Mouse (Mus musculus) lung, postnatal 10 days (tissue): Measurements from ENCODE around the gene Sprr2a3.
"Not testable (repeated sequence)": the region's sequence is repeated elsewhere in the genome, so short reads cannot be mapped to it uniquely, and the experiment has no call there.

Experiments used
- DNase-seq: peaks from one replicate; pipeline ENCODE4 v3.0.0; 2021

Gene Sprr2a3

GRCm38 (mm10) chr3:92285101-92285500, at the start of gene Sprr2a3:
TSS of gene Sprr2a3 (plus strand) at chr3:92285417.
- not testable (repeated sequence) for DNase-seq

GRCm38 (mm10) chr3:92236463-92237189, 48.6 kb upstream of the Sprr2a3 start:
- DNase-seq, result not testable (repeated sequence)

DNA sequence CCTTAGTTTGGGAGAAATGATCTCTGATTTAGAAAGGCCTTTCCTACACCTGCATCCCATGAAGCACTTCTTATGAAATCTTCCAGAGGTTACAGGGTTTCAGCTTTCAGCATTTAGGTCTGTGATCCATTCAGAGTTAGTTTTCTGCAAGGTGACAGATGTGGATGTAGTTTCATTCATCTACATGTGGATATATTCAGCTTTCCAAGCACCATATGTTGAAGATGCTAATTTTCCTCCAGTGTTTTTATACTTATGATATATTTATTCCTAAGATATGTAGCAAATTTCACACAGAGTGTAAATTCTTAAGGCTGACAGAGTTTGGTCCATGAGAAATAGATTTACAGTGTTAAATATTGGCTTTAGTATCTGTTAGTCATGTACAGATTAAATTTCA, 46.5 kb upstream of the Sprr2a3 start:
- not testable (repeated sequence) for DNase-seq

DNA sequence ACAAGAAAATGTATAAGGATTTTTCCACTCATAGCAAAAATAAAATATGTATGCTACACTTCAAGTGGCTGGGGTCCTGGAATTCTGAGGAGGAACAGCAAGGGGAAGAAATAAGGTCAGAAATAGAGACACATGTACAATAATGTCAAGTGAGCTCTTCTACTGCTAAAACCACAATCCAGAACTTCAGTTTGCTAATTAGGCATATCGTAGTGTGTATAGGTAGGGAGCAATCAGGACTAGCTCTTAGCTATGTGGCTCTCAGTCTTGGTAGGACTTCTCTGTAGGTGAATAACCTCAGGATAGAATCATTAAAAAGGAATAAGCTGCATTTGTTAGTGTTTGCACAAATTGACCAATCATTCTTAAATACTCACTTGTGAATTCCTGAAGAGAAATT, 46.0 kb upstream of the Sprr2a3 start:
- not testable (repeated sequence) for DNase-seq

DNA sequence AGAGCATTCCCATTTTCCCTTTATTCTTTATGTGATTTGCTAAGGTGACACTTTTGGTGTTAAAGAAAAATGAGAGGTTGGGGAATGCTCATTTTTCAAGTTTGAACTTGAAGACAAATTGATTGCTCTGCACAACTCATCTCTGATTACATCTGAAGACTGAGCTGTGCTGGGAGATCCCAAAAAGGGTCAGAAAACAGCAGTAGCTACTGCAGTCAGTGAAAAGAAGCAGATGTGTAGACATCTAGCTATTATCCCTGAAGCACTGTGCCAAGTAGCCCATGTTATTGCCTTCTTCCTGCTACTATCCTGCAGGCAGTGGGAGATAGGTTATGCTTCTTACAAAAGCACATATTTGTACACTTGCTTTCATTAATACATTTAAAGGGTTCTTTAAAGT, 40.4 kb upstream of the Sprr2a3 start:
- DNase-seq, result not testable (repeated sequence)

DNA sequence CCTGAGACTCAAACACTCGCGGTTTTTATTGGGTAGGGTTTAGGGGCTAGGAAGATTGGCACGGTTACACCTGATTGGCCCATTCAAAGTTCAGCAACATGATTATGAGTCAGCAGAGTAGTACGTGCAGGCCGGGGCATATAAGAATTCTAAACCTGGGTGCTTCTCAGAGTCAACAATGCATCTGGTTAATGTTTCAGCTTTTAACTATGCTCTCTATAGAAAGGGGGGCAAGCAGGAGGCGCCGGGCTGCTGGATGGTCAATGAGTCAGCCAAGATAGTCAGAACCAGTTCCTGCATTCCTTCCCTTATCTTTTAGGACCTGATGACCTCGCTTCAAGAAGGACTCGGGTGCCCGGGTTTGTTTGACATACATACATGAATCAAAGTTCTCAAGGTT, 39.0 kb upstream of the Sprr2a3 start:
- not testable (repeated sequence) for DNase-seq

- DNase-seq, result not testable (repeated sequence)
Measured at GRCm38 (mm10) chr3:92248494-92248893, 36.7 kb upstream of the Sprr2a3 start.

DNA sequence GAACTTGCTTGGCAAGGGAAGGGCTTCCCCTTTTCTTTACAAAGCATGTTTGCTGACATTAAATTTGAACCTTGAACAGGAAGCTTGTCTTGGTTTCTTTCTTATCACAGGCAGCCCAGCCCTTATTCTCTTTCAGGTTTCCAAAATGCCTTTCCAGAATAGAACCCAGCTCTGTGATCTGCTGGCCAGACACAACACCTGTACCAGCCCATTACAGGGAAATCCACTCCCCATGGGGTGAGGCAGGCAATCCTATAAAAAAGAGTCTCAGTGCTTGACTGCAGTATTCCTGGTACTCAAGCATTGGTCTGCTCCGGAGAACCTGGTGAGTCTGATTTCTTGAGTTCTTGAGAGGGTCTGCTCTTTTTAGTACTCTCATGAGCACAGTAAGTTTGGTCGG, 34.8 kb upstream of the Sprr2a3 start:
- not testable (repeated sequence) for DNase-seq

DNA sequence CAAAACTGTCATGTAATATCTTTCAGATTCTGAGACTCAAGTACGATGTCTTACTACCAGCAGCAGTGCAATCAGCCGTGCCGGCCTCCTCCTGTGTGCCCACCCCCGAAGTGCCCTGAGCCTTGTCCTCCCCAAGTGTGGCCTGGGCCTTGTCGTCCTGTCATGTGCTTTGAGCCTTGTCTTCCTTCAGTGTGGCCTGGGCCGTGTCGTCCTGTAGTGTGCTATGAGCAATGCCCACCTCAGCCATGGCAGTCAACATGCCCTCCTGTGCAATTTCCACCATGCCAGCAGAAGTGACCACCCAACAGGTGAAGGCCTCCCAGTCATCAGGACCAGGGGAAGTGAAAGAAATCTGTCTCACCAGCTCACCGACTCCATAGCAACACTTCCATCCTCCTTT, 31.4 kb upstream of the Sprr2a3 start:
- DNase-seq, result not testable (repeated sequence)

DNA sequence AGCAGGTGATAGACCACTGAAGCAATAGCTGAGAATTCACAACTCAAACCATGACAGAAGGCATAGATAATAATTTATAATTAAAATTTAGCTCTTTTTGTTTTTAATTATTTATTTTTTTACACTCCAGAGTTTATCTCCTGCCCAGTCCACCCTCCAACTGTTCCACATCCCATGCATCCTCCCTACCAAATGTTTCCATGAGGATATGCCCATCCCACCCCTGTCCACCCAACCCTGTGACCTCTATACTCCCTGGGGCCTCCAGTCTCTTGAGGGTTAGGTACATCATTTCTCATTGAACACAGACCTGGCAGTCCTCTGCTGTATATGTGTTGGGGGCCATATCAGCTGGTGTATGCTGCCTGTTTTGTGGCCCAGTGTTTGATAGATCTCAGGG, 26.7 kb upstream of the Sprr2a3 start:
- DNase-seq, result not testable (repeated sequence)

- not testable (repeated sequence) for DNase-seq
Measured at GRCm38 (mm10) chr3:92263462-92263861, 21.8 kb upstream of the Sprr2a3 start.

DNA sequence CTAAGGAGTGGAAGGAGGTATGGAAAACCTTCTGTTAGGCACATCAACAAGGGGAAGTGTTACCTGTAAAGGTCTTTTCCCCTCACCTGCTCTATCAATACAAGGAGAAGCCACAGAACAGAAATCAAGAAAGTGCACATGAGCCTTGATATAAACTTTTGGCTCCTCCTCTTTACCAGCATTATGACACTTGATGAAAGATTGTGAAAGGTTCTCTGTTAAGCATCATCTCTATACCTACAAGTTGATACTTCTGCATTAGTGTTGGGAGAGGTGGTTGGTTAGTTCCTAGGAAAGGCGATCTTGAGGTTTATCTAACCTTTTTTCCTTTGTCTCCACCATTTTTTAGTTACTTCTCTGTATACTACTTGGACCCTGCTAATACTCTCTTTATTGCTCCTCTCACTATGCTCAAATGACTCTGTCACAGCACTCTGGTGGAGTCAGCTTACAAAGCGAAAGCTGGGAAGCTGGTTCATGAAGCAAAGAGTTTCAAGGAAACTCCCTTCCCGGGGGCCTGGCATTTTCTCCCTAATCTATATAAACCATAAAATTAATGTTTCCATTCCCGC, 13.7 kb upstream of the Sprr2a3 start:
- DNase-seq, result not testable (repeated sequence)

DNA sequence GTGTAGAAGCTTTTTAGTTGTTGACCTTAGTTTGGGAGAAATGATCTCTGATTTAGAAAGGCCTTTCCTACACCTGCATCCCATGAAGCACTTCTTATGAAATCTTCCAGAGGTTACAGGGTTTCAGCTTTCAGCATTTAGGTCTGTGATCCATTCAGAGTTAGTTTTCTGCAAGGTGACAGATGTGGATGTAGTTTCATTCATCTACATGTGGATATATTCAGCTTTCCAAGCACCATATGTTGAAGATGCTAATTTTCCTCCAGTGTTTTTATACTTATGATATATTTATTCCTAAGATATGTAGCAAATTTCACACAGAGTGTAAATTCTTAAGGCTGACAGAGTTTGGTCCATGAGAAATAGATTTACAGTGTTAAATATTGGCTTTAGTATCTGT, 11.7 kb upstream of the Sprr2a3 start:
- not testable (repeated sequence) for DNase-seq

- DNase-seq, result not testable (repeated sequence)
Measured at GRCm38 (mm10) chr3:92274018-92274417, 11.2 kb upstream of the Sprr2a3 start.

GRCm38 (mm10) chr3:92279663-92280062, 5.6 kb upstream of the Sprr2a3 start:
- DNase-seq, result not testable (repeated sequence)

DNA sequence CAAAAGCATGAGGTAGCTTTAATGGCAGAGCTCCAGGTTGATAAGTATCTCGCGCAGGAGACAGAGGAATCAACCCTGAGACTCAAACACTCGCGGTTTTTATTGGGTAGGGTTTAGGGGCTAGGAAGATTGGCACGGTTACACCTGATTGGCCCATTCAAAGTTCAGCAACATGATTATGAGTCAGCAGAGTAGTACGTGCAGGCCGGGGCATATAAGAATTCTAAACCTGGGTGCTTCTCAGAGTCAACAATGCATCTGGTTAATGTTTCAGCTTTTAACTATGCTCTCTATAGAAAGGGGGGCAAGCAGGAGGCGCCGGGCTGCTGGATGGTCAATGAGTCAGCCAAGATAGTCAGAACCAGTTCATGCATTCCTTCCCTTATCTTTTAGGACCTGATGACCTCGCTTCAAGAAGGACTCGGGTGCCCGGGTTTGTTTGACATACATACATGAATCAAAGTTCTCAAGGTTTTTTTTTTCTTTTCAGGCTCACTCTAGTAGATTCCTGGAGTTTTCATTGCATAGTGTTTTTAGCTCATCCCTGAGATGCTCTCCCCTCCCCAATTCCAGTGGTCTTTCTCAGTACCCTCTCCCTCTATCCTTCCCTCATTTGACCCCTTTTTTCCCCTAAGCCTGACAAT, 4.1 kb upstream of the Sprr2a3 start:
- DNase-seq, result not testable (repeated sequence)

- not testable (repeated sequence) for DNase-seq
Measured at GRCm38 (mm10) chr3:92288489-92288888, 3.3 kb downstream of the Sprr2a3 start.

DNA sequence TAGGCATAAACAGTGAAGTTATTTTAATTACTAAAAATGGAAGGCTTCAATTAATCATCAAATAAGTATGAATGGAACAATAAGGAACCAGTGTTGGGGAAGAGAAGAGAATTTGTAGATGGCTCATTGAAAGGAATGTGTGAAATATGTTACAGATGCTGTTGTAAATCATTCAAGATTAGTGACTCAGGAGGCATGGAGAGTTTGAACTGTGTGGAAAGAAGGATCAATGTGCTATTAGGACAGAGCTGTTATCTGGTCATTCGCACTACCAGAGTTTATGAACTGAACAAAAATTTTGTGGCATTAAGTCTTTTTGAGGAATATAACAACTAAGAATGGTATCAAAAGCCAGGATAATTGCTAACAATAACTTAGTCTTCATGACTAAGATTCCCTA, 22.2 kb downstream of the Sprr2a3 start:
- no peak for DNase-seq

DNA sequence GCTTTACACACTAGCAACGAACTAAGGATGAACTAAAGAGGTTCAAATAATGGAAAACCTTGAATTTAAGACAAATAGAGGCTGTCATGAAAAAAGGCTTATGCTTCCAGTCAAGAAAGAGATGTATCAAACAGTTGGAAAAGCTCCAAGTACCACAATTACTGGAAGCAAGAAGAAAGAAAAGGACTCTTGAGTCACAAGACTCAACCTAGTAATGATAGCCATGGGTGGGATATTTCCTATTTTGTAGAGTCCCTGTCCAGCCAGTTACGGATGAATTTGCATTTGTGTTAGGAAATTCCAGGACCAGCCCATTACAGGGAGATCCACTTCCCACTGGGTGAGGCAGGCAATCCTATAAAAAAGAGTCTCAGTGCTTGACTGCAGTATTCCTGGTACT, 31.1 kb downstream of the Sprr2a3 start, which contains the start of gene Sprr2b:
Gene Sprr2b, plus strand, starts transcription at position 301 of the 400 bp plus-strand sequence.
- DNase-seq, result no peak

DNA sequence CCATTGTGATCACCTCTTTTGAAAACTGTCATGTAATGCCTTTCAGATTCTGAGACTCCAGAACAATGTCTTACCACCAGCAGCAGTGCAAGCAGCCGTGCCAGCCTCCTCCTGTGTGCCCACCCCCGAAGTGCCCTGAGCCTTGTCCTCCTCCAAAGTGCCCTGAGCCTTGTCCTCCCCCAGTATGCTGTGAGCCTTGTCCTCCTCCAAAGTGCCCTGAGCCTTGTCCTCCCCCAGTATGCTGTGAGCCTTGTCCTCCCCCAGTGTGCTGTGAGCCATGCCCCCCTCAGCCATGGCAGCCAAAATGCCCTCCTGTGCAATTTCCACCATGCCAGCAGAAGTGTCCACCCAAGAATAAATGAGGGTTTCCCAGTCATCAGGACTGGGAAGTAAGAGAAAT, 32.2 kb downstream of the Sprr2a3 start:
- DNase-seq, result no peak

GRCm38 (mm10) chr3:92336278-92336677, 51.1 kb downstream of the Sprr2a3 start:
- no peak for DNase-seq

GRCm38 (mm10) chr3:92338840-92339239, 53.6 kb downstream of the Sprr2a3 start, which contains the start of gene Sprr2d:
TSS of gene Sprr2d (plus strand) at chr3:92339140.
- no peak for DNase-seq
